ENCODE assay signal across 12 mouse cellular contexts in genomic region chr5:140073671-140074116, GRCm38 (mm10).
DNase-seq lines count a peak whose midpoint lies in the region; ATAC-seq and TF ChIP-seq lines count a peak whose summit lies in the region.
"Had no signal": no experiment of that assay in that cellular context is flagged by ENCODE, and none has a peak within 500 bp of the region (broad histone marks: within the 10 kb centered on the region; RNA-seq: fewer than 3 reads in every experiment).

No protein-coding gene starts in this region.

- H3K27me3 ChIP-seq in E14TG2a.4 (ENCODE audit: insufficient read depth, low read length), result no peaks in the 10 kb centered on the region
- H3K27me3 ChIP-seq in embryonic facial prominence, embryonic 11.5 days (ENCODE audit: control insufficient read depth, insufficient read depth, low read length), result no peaks in the 10 kb centered on the region
- 0 out of 2 replicates have a peak, but pooled peaks cover 2% of the 10 kb centered on the region for H3K27me3 ChIP-seq in hindbrain, embryonic 11.5 days (ENCODE audit: control insufficient read depth, insufficient read depth, low read length)
- H3K27me3 ChIP-seq in midbrain, embryonic 14.5 days (ENCODE audit: control insufficient read depth, insufficient read depth, low read length), result no peaks in the 10 kb centered on the region
- H3K27me3 ChIP-seq: heart, embryonic 13.5 days had no signal

- peak overlapping the region; percentile 29; the same call in 1 of the 2 replicates for H3K4me3 ChIP-seq in E14TG2a.4 (replicated peaks; ENCODE audit: low read length)
- H3K4me3 ChIP-seq in embryonic facial prominence, embryonic 11.5 days (ENCODE audit: low read depth, low read length), result no peak overlapping the region
- no peak overlapping the region for H3K4me3 ChIP-seq in hindbrain, embryonic 11.5 days (ENCODE audit: low read depth, low read length)
- H3K4me3 ChIP-seq in midbrain, embryonic 14.5 days (replicated peaks; ENCODE audit: low read depth, low read length), result no peak overlapping the region
- H3K4me3 ChIP-seq: heart, embryonic 13.5 days had no signal

- peak; percentile 68 for ATAC-seq in embryonic facial prominence, embryonic 11.5 days (replicated peaks; ENCODE audit: insufficient number of reproducible peaks, low FRiP score, low TSS enrichment, low read depth)
- ATAC-seq in hindbrain, embryonic 11.5 days (ENCODE audit: low FRiP score), result 0 out of 2 replicates have a peak, but pooled peaks have one; percentile 43
- ATAC-seq in midbrain, embryonic 14.5 days (ENCODE audit: low FRiP score, low TSS enrichment), result peak; percentile 69
- ATAC-seq in cerebellum, adult (ENCODE audit: insufficient number of reproducible peaks, low FRiP score, low TSS enrichment), result no peak

- H3K9me3 ChIP-seq in E14TG2a.4 (ENCODE audit: low read length), result no peaks in the 10 kb centered on the region
- no peaks in the 10 kb centered on the region for H3K9me3 ChIP-seq in embryonic facial prominence, embryonic 11.5 days (replicated peaks; ENCODE audit: control insufficient read depth, low read length)
- no peaks in the 10 kb centered on the region for H3K9me3 ChIP-seq in hindbrain, embryonic 11.5 days (ENCODE audit: control insufficient read depth, low read length)
- H3K9me3 ChIP-seq in midbrain, embryonic 14.5 days (ENCODE audit: control insufficient read depth, low read length), result no peaks in the 10 kb centered on the region
- H3K9me3 ChIP-seq: heart, embryonic 13.5 days had no signal

- H3K4me2 ChIP-seq in embryonic facial prominence, embryonic 11.5 days (ENCODE audit: low read depth, low read length), result no peak overlapping the region
- H3K4me2 ChIP-seq in hindbrain, embryonic 11.5 days (replicated peaks; ENCODE audit: low read depth, low read length), result no peak overlapping the region
- H3K4me2 ChIP-seq in midbrain, embryonic 14.5 days (ENCODE audit: low read length), result no peak overlapping the region
- H3K4me2 ChIP-seq: heart, embryonic 13.5 days had no signal

- DNase-seq in embryonic facial prominence, embryonic 11.5 days (ENCODE audit: low spot score), result peak; percentile 9
- no peak for DNase-seq in hindbrain, embryonic 11.5 days (ENCODE audit: low spot score)
- peak; percentile 75 for DNase-seq in midbrain, embryonic 14.5 days
- no peak for DNase-seq in spleen, adult 18-20 months
- no peak for DNase-seq in layer of hippocampus, adult 9-11 months
- no peak for DNase-seq in kidney, postnatal 4 days
- DNase-seq: cerebellum, postnatal 14 days; kidney, adult 18-20 months had no signal

- H3K36me3 ChIP-seq in E14TG2a.4 (ENCODE audit: insufficient read depth, low read length), result peaks cover 62% of the 10 kb centered on the region
- H3K36me3 ChIP-seq in embryonic facial prominence, embryonic 11.5 days (replicated peaks; ENCODE audit: control insufficient read depth, insufficient read depth, low read depth, low read length), result no peaks in the 10 kb centered on the region
- H3K36me3 ChIP-seq in hindbrain, embryonic 11.5 days (ENCODE audit: control insufficient read depth, insufficient read depth, low read length), result no peaks in the 10 kb centered on the region
- no peaks in the 10 kb centered on the region for H3K36me3 ChIP-seq in midbrain, embryonic 14.5 days (ENCODE audit: control insufficient read depth, insufficient read depth, low read length)
- H3K36me3 ChIP-seq: heart, embryonic 13.5 days had no signal

- WGBS in embryonic facial prominence, embryonic 11.5 days, result 39% methylated on average over 12 of the region's 12 CpGs
- 58% methylated on average over 12 of the region's 12 CpGs for WGBS in hindbrain, embryonic 11.5 days
- 20% methylated on average over 12 of the region's 12 CpGs for WGBS in midbrain, embryonic 14.5 days

- H3K4me1 ChIP-seq in E14TG2a.4 (replicated peaks; ENCODE audit: low read depth, low read length), result peaks cover 39% of the 10 kb centered on the region
- H3K4me1 ChIP-seq in embryonic facial prominence, embryonic 11.5 days (ENCODE audit: control insufficient read depth, insufficient read depth, low read length), result no peaks in the 10 kb centered on the region
- H3K4me1 ChIP-seq in hindbrain, embryonic 11.5 days (replicated peaks; ENCODE audit: control insufficient read depth, insufficient read depth, low read length), result 0 out of 2 replicates have a peak, but pooled peaks cover 2% of the 10 kb centered on the region
- H3K4me1 ChIP-seq in midbrain, embryonic 14.5 days (ENCODE audit: control insufficient read depth, insufficient read depth, low read length), result peaks cover 25% of the 10 kb centered on the region

- no peak overlapping the region for H3K9ac ChIP-seq in embryonic facial prominence, embryonic 11.5 days (replicated peaks; ENCODE audit: low read length)
- no peak overlapping the region for H3K9ac ChIP-seq in hindbrain, embryonic 11.5 days (ENCODE audit: low read depth, low read length)
- H3K9ac ChIP-seq in midbrain, embryonic 14.5 days (replicated peaks; ENCODE audit: low read length), result no peak overlapping the region
- H3K9ac ChIP-seq: heart, embryonic 13.5 days; liver, embryonic 14.5 days had no signal

- H3K27ac ChIP-seq in embryonic facial prominence, embryonic 11.5 days (replicated peaks; ENCODE audit: low read depth, low read length), result no peak overlapping the region
- peak overlapping the region; percentile 30; the same call in 1 of the 2 replicates for H3K27ac ChIP-seq in hindbrain, embryonic 11.5 days (ENCODE audit: low read depth, low read length)
- peak overlapping the region; percentile 78 for H3K27ac ChIP-seq in midbrain, embryonic 14.5 days (replicated peaks; ENCODE audit: low read depth, low read length)
- H3K27ac ChIP-seq: heart, embryonic 13.5 days; liver, embryonic 14.5 days had no signal

- no peak for TF ChIP-seq CTCF in E14TG2a.4 (conservative IDR thresholded peaks at IDR 0.05; ENCODE audit: low read length)

Comparison
In these comparisons a context has a peak if more than half of its experiments do, and no peak if none do; other contexts are left out.
1. DNase-seq: peak in embryonic facial prominence, embryonic 11.5 days (single experiment) and midbrain, embryonic 14.5 days (single experiment); none in hindbrain, embryonic 11.5 days (single experiment), spleen, adult 18-20 months (0 of 2), layer of hippocampus, adult 9-11 months (single experiment) and kidney, postnatal 4 days (0 of 2).